Mouse (Mus musculus) neural tube, embryonic 14.5 days (tissue): ENCODE results near the gene Itpka. TPM values are rescaled to one million over a fixed set of nuclear protein-coding genes. Genes with fewer than 3 reads are reported as not detected.
A peak's percentile ranks its signal among the peaks of the same experiment; 100 is the strongest.

ENCODE experiments used
- ATAC-seq: fragments of 200-750 bp; cut with Nextera tagmentation; 2 replicates; pipeline ENCODE4 v1.8.0; 2017; ENCODE audit warnings: low read depth, mild to moderate bottlenecking, moderate TSS enrichment, moderate library complexity
- H3K27ac ChIP-seq: fragments of 300-500 bp; sonication (generic); 2 replicates; pipeline ENCODE4 v1.5.1; 2014; ENCODE audit warnings: low read depth, mild to moderate bottlenecking, control low read depth, low read length, moderate library complexity, mixed read lengths
- H3K27me3 ChIP-seq: fragments of 300-500 bp; sonication (generic); 2 replicates; pipeline ENCODE4 v1.6.1; 2014; ENCODE audit warnings: low read length; ENCODE audit not compliant: control insufficient read depth, insufficient read depth
- H3K36me3 ChIP-seq: fragments of 300-500 bp; sonication (generic); 2 replicates; pipeline ENCODE4 v1.6.1; 2014; ENCODE audit warnings: low read length, mixed read lengths; ENCODE audit not compliant: control insufficient read depth, insufficient read depth
- H3K4me1 ChIP-seq: fragments of 300-500 bp; sonication (generic); 2 replicates; pipeline ENCODE4 v1.6.1; 2014; ENCODE audit warnings: low read length; ENCODE audit not compliant: control insufficient read depth, insufficient read depth
- H3K4me2 ChIP-seq: fragments of 300-500 bp; sonication (generic); 2 replicates; pipeline ENCODE4 v1.6.1; 2014; ENCODE audit warnings: mild to moderate bottlenecking, low read depth, low read length, control low read depth
- H3K4me3 ChIP-seq: fragments of 300-500 bp; sonication (generic); 2 replicates; pipeline ENCODE4 v1.5.1; 2014; ENCODE audit warnings: low read depth, low read length, control low read depth, mixed read lengths
- H3K9ac ChIP-seq: fragments of 300-500 bp; sonication (generic); replicated peaks from 2 replicates; pipeline ENCODE4 v1.6.1; 2014; ENCODE audit warnings: low read depth, mild to moderate bottlenecking, control low read depth, low read length, mixed read lengths
- H3K9me3 ChIP-seq: fragments of 300-500 bp; sonication (generic); 2 replicates; pipeline ENCODE4 v1.6.1; 2016; ENCODE audit warnings: low read length; ENCODE audit not compliant: control insufficient read depth
- WGBS: fragments of 180-500 bp; shearing (Covaris S2); extraction: QIAGEN DNeasy Blood & Tissue Kit; methylation state at CpG from one replicate; pipeline ENCODE4 v1.1.7; 2014; 5-methylcytosine and 5-hydroxymethylcytosine counted together
- polyA plus RNA-seq: library from polyadenylated mRNA; unstranded; fragments of >200 nt; fragmentation: Nextera tagmentation; extraction: Ambion mirVana; gene quantifications from 2 replicates; pipeline ENCODE4 v1.2.1, GENCODE M21; 2014

Itpka gene
- polyA plus RNA-seq, 1 experiment from 2014 or later = 0.15 TPM

- Histone ChIP-seq H3K27ac (no peak overlapping the region), H3K36me3 (no peaks in the 10 kb centered on the region), H3K27me3 (peaks cover 36% of the 10 kb centered on the region), H3K4me3 (0 out of 2 replicates have a peak overlapping the region, but pooled peaks have one; percentile 13), H3K9ac (no peak overlapping the region), H3K4me1 (peaks cover 21% of the 10 kb centered on the region), H3K9me3 (no peaks in the 10 kb centered on the region), H3K4me2 (peak overlapping the region; percentile 14; the same call in 1 of the 2 replicates)
- ATAC-seq = peak; percentile 17; the same call in 1 of the 2 replicates
- 4% methylated on average over 46 of the region's 46 CpGs for WGBS
Measured at GRCm38 (mm10) chr2:119744163-119745111, 2.3 kb downstream of the Itpka start.

DNA sequence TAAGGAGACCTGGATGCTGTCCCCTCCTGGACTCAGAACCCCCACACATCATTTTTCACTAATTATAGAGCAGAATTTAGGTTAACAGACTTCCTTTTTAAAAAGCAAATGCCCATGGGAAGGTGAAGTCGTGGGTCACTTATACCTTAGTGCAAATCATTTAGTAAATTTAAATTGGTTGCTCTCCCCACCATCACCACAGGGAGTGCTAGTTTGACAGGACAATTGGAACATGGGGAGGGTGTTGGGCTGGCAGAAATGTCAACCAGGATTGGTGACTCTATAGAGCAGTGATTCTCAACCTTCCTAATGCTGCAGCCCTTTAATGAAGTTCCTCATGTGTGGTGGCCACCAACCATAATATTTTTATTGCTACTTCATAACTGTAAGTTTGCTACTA is 3.1 kb downstream of the Itpka start:
- Histone ChIP-seq H3K4me1 (peaks cover 21% of the 10 kb centered on the region), H3K9ac (no peak overlapping the region), H3K9me3 (no peaks in the 10 kb centered on the region), H3K27ac (no peak overlapping the region), H3K4me2 (no peak overlapping the region), H3K27me3 (peaks cover 36% of the 10 kb centered on the region), H3K4me3 (no peak overlapping the region), H3K36me3 (no peaks in the 10 kb centered on the region)
- ATAC-seq = no peak
- WGBS = 7% methylated on average over 1 of the region's 1 CpGs

DNA sequence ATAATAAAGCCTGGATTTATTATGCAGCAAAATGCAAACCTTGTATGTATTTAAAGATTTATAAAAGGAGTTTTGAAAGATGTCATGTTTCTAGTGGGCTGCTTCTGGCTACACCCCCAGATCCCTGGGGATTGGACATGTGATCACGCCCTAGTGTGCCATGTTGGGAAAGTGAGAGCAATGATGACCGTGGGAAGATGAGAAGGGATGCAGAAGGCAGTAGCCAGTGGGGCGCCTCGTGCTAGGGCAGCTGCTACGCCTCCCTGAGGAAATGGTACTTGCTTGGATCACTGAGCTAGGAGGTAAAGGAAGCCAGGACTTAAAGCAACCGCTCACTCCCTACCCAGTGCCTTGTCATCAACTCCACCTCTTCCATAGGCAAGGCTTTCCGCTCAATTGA is 5.4 kb downstream of the Itpka start:
- no peak for ATAC-seq
- H3K4me2 ChIP-seq = no peak overlapping the region
- no peaks in the 10 kb centered on the region for H3K36me3 ChIP-seq
- no peaks in the 10 kb centered on the region for H3K9me3 ChIP-seq
- H3K27me3 ChIP-seq = peaks cover 25% of the 10 kb centered on the region
- H3K4me3 ChIP-seq = no peak overlapping the region
- H3K27ac ChIP-seq = no peak overlapping the region
- peaks cover 13% of the 10 kb centered on the region for H3K4me1 ChIP-seq
- WGBS = 79% methylated on average over 7 of the region's 7 CpGs
- H3K9ac ChIP-seq = no peak overlapping the region

DNA sequence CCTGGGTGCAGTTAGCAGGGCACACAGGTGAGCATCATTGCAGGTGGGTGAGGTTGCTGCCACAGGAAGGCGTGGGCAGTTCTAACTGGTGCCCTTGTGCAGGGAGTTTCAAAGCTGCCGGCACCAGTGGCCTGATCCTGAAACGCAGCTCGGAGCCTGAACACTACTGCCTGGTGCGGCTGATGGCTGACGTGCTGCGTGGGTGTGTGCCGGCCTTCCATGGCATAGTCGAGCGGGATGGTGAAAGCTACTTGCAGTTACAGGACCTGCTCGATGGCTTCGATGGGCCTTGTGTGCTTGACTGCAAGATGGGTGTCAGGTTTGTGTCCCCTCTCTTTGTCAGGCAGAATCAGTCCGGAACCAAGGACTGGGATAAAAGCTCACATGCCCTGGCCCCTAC is 7.1 kb downstream of the Itpka start:
- H3K4me2 ChIP-seq = no peak overlapping the region
- H3K27ac ChIP-seq = no peak overlapping the region
- ATAC-seq = no peak
- no peak overlapping the region for H3K9ac ChIP-seq
- no peak overlapping the region for H3K4me3 ChIP-seq
- no peaks in the 10 kb centered on the region for H3K9me3 ChIP-seq
- 0 out of 2 replicates have a peak, but pooled peaks cover 3% of the 10 kb centered on the region for H3K4me1 ChIP-seq
- WGBS = 78% methylated on average over 13 of the region's 13 CpGs
- no peaks in the 10 kb centered on the region for H3K36me3 ChIP-seq
- peaks cover 10% of the 10 kb centered on the region; the same call in 1 of the 2 replicates for H3K27me3 ChIP-seq

- H3K27ac ChIP-seq = no peak overlapping the region
- no peaks in the 10 kb centered on the region for H3K36me3 ChIP-seq
- H3K9ac ChIP-seq = peak overlapping the region; percentile 53
- 3% methylated on average over 26 of the region's 31 CpGs for WGBS
- peaks cover 13% of the 10 kb centered on the region for H3K4me1 ChIP-seq
- peak; percentile 55; the same call in 1 of the 2 replicates for ATAC-seq
- peaks cover 35% of the 10 kb centered on the region for H3K27me3 ChIP-seq
- H3K4me3 ChIP-seq = peak overlapping the region; percentile 54
- H3K9me3 ChIP-seq = no peaks in the 10 kb centered on the region
- H3K4me2 ChIP-seq = peak overlapping the region; percentile 98
Measured at GRCm38 (mm10) chr2:119757601-119758100, 15.5 kb downstream of the Itpka start.

GRCm38 (mm10) chr2:119758101-119758843 is 16.1 kb downstream of the Itpka start:
- H3K9ac ChIP-seq = peak overlapping the region; percentile 53
- no peaks in the 10 kb centered on the region for H3K36me3 ChIP-seq
- peak overlapping the region; percentile 54 for H3K4me3 ChIP-seq
- peaks cover 13% of the 10 kb centered on the region for H3K4me1 ChIP-seq
- H3K9me3 ChIP-seq = no peaks in the 10 kb centered on the region
- peaks cover 35% of the 10 kb centered on the region for H3K27me3 ChIP-seq
- peak overlapping the region; percentile 98 for H3K4me2 ChIP-seq
- ATAC-seq = peak; percentile 59
- no peak overlapping the region for H3K27ac ChIP-seq
- under 1% methylated on average over 62 of the region's 77 CpGs for WGBS

DNA sequence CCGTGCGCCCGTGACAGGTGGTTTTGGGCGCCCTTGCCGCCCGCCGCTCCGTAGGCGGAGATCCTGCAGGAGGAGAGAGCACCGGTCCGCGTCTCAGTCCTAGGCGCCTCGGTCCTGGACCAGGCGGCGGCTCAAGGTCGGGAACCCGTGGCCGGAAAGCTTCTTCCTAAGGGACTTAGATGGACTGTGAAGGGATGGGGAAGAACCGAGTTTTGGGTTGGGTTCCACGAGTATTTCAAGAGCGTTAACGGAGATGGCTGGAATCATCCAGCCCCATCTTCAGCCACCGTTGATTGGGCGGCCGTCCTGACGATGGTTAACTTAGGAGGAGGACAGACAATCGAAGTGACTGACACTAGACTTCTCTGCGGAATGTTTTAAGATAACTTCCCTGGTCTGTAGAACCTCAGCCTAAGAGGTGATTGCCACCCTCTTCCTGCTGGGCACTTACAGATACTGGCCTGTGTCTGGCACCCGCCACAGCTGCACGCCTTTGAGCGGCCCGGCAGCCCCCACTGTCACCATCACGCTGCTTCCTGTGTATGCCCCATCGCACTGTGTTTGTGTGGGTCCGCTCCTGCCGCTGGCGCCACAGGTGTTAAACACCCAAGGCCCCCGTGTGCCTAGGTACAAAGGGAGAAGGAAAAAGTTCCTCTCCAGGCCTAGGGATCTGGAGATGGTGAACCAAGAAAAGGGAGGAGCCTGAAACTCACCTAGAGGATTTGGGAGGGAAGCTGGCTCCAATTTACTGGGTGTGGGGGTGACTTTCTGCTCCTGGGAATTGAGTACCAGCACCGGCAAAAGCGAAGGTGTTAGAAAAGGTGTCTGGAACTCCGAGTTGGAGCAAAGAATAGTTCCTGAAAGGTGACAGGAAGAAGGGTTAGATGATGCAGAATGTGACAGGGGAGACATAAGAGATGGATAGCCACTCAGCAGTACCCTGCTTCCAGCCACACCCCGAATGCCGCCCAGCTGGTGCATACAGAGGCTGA is 17.0 kb downstream of the Itpka start:
- Histone ChIP-seq H3K4me1 (peaks cover 13% of the 10 kb centered on the region), H3K9me3 (no peaks in the 10 kb centered on the region), H3K27ac (no peak overlapping the region), H3K4me3 (peak overlapping the region; percentile 54), H3K36me3 (0 out of 2 replicates have a peak, but pooled peaks cover 6% of the 10 kb centered on the region), H3K9ac (peak overlapping the region; percentile 53; the same call in 1 of the 2 replicates), H3K4me2 (peak overlapping the region; percentile 98), H3K27me3 (peaks cover 35% of the 10 kb centered on the region)
- 7% methylated on average over 44 of the region's 44 CpGs for WGBS
- ATAC-seq = 0 out of 2 replicates have a peak, but pooled peaks have one; percentile 26

DNA sequence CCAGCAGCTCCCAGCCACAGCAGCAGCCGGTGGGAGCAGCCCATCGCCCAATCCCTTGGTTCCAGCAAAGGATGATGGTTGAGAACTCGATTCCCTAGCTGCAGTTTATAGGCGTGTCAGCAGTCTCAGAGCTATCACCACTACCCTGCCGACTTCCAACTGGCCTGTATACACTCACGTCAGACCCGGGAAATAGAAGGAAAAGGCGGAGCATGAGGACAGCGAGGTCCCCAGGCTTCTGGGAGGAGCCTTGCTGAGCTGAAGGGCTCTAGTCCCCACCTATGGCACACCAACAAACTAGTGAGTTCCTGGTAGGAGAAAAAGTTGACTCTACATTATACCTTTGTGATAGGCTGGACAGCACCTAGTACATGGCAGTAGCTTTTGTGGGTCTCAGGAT is 18.1 kb downstream of the Itpka start, which contains the start of gene Ltk:
Ltk (minus strand) TSS at position 181 of the 400 bp plus-strand sequence.
- H3K4me2 ChIP-seq = no peak within 1 kb of the TSS
- H3K36me3 ChIP-seq = peaks cover 11% of the 10 kb centered on the region; the same call in 1 of the 2 replicates
- ATAC-seq = no peak
- H3K4me3 ChIP-seq = peak within 1 kb of the TSS; percentile 54; the same call in 1 of the 2 replicates
- H3K27ac ChIP-seq = no peak within 1 kb of the TSS
- WGBS = 10% methylated on average over 9 of the region's 9 CpGs
- H3K9ac ChIP-seq = no peak within 1 kb of the TSS
- H3K4me1 ChIP-seq = peaks cover 13% of the 10 kb centered on the region
- peaks cover 35% of the 10 kb centered on the region for H3K27me3 ChIP-seq
- H3K9me3 ChIP-seq = no peaks in the 10 kb centered on the region
